Mouse (Mus musculus) MEL (cell line): Measurements from ENCODE around the gene Gab2. TPM values are rescaled to one million over a fixed set of nuclear protein-coding genes. Genes with fewer than 3 reads are reported as not detected.
A peak's percentile ranks its signal among the peaks of the same experiment; 100 is the strongest.

Experiments used
- DNase-seq: peaks from one replicate; pipeline ENCODE4 v3.0.0; 2011; ENCODE audit warnings: low read depth, low spot score
- H3K27ac ChIP-seq: 2 replicates; pipeline ENCODE4 v1.5.1; 2012; ENCODE audit warnings: low read depth, mild to moderate bottlenecking, control low read depth, low read length, moderate library complexity; ENCODE audit not compliant: control insufficient read depth
- H3K27me3 ChIP-seq, 2 experiments: fragments of 150-350 bp in 1 of 2; sonication (generic) in 1 of 2; 2 replicates each; pipeline ENCODE4 v1.6.1; 2012; ENCODE audit warnings: low read length in 2 of 2, mild to moderate bottlenecking in 2 of 2, improper control_type of control experiment in 1 of 2, moderate library complexity in 1 of 2; ENCODE audit not compliant: insufficient read depth in 2 of 2, control insufficient read depth in 1 of 2
- H3K36me3 ChIP-seq, 2 experiments: 2 replicates each; pipeline ENCODE4 v1.6.1; 2012 to 2014; ENCODE audit warnings: low read length in 2 of 2, improper control_type of control experiment in 1 of 2, inconsistent platforms in 1 of 2, mild to moderate bottlenecking in 1 of 2; ENCODE audit not compliant: insufficient read depth in 2 of 2, control insufficient read depth in 1 of 2
- H3K4me1 ChIP-seq, 2 experiments: fragments of 150-350 bp in 1 of 2; sonication (generic) in 1 of 2; 2 replicates each; pipeline ENCODE4 v1.6.1; 2012; ENCODE audit warnings: low read length in 2 of 2, improper control_type of control experiment in 1 of 2, mild to moderate bottlenecking in 1 of 2; ENCODE audit not compliant: insufficient read depth in 2 of 2, control insufficient read depth in 1 of 2
- H3K4me3 ChIP-seq, 2 experiments: fragments of 150-350 bp in 1 of 2; sonication (generic) in 1 of 2; 2 replicates each; pipeline ENCODE4 v1.5.1; 2012; ENCODE audit warnings: low read depth in 2 of 2, low read length in 2 of 2, mild to moderate bottlenecking in 2 of 2, moderate library complexity in 2 of 2, control low read depth in 1 of 2, improper control_type of control experiment in 1 of 2; ENCODE audit not compliant: control insufficient read depth in 1 of 2, insufficient read depth in 1 of 2
- H3K79me2 ChIP-seq: 2 replicates; pipeline ENCODE4 v1.6.1; 2012; ENCODE audit warnings: mild to moderate bottlenecking, low read length, moderate library complexity; ENCODE audit not compliant: control insufficient read depth, poor library complexity, insufficient read depth
- H3K9ac ChIP-seq: 2 replicates; pipeline ENCODE4 v1.6.1; 2012; ENCODE audit warnings: low read depth, mild to moderate bottlenecking, control low read depth, low read length, moderate library complexity; ENCODE audit not compliant: control insufficient read depth, poor library complexity, severe bottlenecking
- H3K9me3 ChIP-seq: fragments of 150-350 bp; sonication (generic); replicated peaks from 2 replicates; pipeline ENCODE4 v1.6.1; 2012; ENCODE audit warnings: mild to moderate bottlenecking, low read length, improper control_type of control experiment, moderate library complexity; ENCODE audit not compliant: insufficient read depth
- CTCF ChIP-seq, 3 experiments: IDR thresholded peaks in 2 of 3; conservative IDR thresholded peaks in 1 of 3; 2 replicates each; pipeline ENCODE4 v1.5.1; 2011 to 2012; ENCODE audit warnings: low read length in 3 of 3, low read depth in 2 of 3, mild to moderate bottlenecking in 2 of 3, improper control_type of control experiment in 1 of 3, inconsistent platforms in 1 of 3, mixed read lengths in 1 of 3, moderate library complexity in 1 of 3; ENCODE audit not compliant: control insufficient read depth in 1 of 3, insufficient read depth in 1 of 3, poor library complexity in 1 of 3, severe bottlenecking in 1 of 3
- E2F4 ChIP-seq: IDR thresholded peaks from 2 replicates; pipeline ENCODE4 v1.6.1; 2011; ENCODE audit warnings: low read depth, low read length, improper control_type of control experiment, borderline replicate concordance
- ELF1 ChIP-seq: IDR thresholded peaks from 2 replicates; pipeline ENCODE4 v1.6.1; 2014; ENCODE audit warnings: low read depth, mild to moderate bottlenecking, inconsistent platforms, low read length, improper control_type of control experiment, moderate library complexity
- ETS1 ChIP-seq: IDR thresholded peaks from 2 replicates; pipeline ENCODE4 v1.6.1; 2012; ENCODE audit warnings: low read depth, mild to moderate bottlenecking, inconsistent platforms, low read length, improper control_type of control experiment, moderate library complexity
- GATA1 ChIP-seq: IDR thresholded peaks from 2 replicates; pipeline ENCODE4 v1.6.1; 2011; ENCODE audit warnings: low read depth, low read length, improper control_type of control experiment
- JUND ChIP-seq: IDR thresholded peaks from 2 replicates; pipeline ENCODE4 v1.6.1; 2011; ENCODE audit warnings: low read depth, mild to moderate bottlenecking, improper control_type of control experiment, low read length
- MAZ ChIP-seq: IDR thresholded peaks from 2 replicates; pipeline ENCODE4 v1.6.1; 2012; ENCODE audit warnings: low read depth, mild to moderate bottlenecking, inconsistent platforms, low read length, improper control_type of control experiment
- MXI1 ChIP-seq: IDR thresholded peaks from 2 replicates; pipeline ENCODE4 v1.6.1; 2011; ENCODE audit warnings: mild to moderate bottlenecking, low read depth, low read length, improper control_type of control experiment
- POLR2AphosphoS5 ChIP-seq: IDR thresholded peaks from 2 replicates; pipeline ENCODE4 v1.6.1; 2012; ENCODE audit warnings: low read depth, borderline replicate concordance, mild to moderate bottlenecking, inconsistent platforms, low read length, moderate library complexity, mixed read lengths
- RAD21 ChIP-seq: IDR thresholded peaks from 2 replicates; pipeline ENCODE4 v1.6.1; 2011; ENCODE audit warnings: mild to moderate bottlenecking, low read depth, low read length, improper control_type of control experiment
- RCOR1 ChIP-seq: IDR thresholded peaks from 2 replicates; pipeline ENCODE4 v1.6.1; 2012; ENCODE audit warnings: low read depth, mild to moderate bottlenecking, inconsistent platforms, low read length, improper control_type of control experiment
- SIN3A ChIP-seq: IDR thresholded peaks from 2 replicates; pipeline ENCODE4 v1.6.1; 2012; ENCODE audit warnings: low read length, improper control_type of control experiment, inconsistent platforms
- TCF12 ChIP-seq: IDR thresholded peaks from 2 replicates; pipeline ENCODE4 v1.6.1; 2014; ENCODE audit warnings: low read depth, mild to moderate bottlenecking, inconsistent platforms, low read length, improper control_type of control experiment, moderate library complexity
- UBTF ChIP-seq: IDR thresholded peaks from 2 replicates; pipeline ENCODE4 v1.6.1; 2012; ENCODE audit warnings: low read depth, mild to moderate bottlenecking, inconsistent platforms, low read length, improper control_type of control experiment, moderate library complexity, borderline replicate concordance; ENCODE audit not compliant: insufficient read depth
- USF2 ChIP-seq, 2 experiments: IDR thresholded peaks; 2 replicates each; pipeline ENCODE4 v1.6.1; 2011 to 2012; ENCODE audit warnings: improper control_type of control experiment in 2 of 2, low read length in 2 of 2, borderline replicate concordance in 1 of 2, inconsistent platforms in 1 of 2, low read depth in 1 of 2, mild to moderate bottlenecking in 1 of 2; ENCODE audit not compliant: insufficient read depth in 1 of 2
- ZKSCAN1 ChIP-seq: IDR thresholded peaks from 2 replicates; pipeline ENCODE4 v1.6.1; 2012; ENCODE audit warnings: low read depth, mild to moderate bottlenecking, inconsistent platforms, low read length, improper control_type of control experiment, moderate library complexity
- ZNF384 ChIP-seq: IDR thresholded peaks from 2 replicates; pipeline ENCODE4 v1.6.1; 2012; ENCODE audit warnings: low read depth, mild to moderate bottlenecking, inconsistent platforms, low read length, improper control_type of control experiment
- polyA plus RNA-seq, 2 experiments: library from polyadenylated mRNA; stranded (reverse) in 1 of 2; unstranded in 1 of 2; fragments of >175 nt in 1 of 2; fragments of >200 nt in 1 of 2; gene quantifications; 2 replicates each; pipeline versions ENCODE4 v1.2.1 to v1.2.4; 2012; ENCODE audit warnings: low replicate concordance in 2 of 2, low read depth in 1 of 2; ENCODE audit not compliant: insufficient read length in 2 of 2, insufficient read depth in 1 of 2, missing spikeins in 1 of 2
- total RNA-seq: library from RNA; depleted of rRNA; stranded (reverse); fragments of 300-350 nt; gene quantifications from 2 replicates; pipeline ENCODE4 v1.2.3, GENCODE M21; 2012

Gab2 gene
- total and polyA plus RNA-seq, 3 experiments: 5.0 to 11.5 TPM; not detected in 1

GRCm38 (mm10) chr7:97079145-97079544, 2.2 kb upstream of the Gab2 start (continued):
- TF ChIP-seq GATA1 (no peak), ELF1 (no peak), MXI1 (no peak)

GRCm38 (mm10) chr7:97079651-97080365, 1.6 kb upstream of the Gab2 start:
- Histone ChIP-seq H3K9me3 (no peaks in the 10 kb centered on the region), H3K9ac (peak overlapping the region; percentile 54), H3K79me2 (peaks cover 19% of the 10 kb centered on the region)
- DNase-seq: no peak
- TF ChIP-seq ETS1 (no peak), USF2 (IDR thresholded peaks at IDR 0.05; ENCODE audit: borderline replicate concordance in 1 of 2, insufficient read depth in 1 of 2, low read depth in 1 of 2, low read length in 2 of 2) (no peak), ELF1 (no peak)
- TF ChIP-seq, all 39 proteins: peak for 0
- Histone ChIP-seq H3K27ac (peak overlapping the region; percentile 41; the same call in 1 of the 2 replicates), H3K27me3 (no peaks in the 10 kb centered on the region), H3K4me3 (no peak overlapping the region; a peak in 1 of 4 replicates), H3K36me3 (peaks cover 0 to 20% of the 10 kb centered on the region in 2 experiments; a peak in 2 of 4 replicates), H3K4me1 (peaks cover 0 to 16% of the 10 kb centered on the region in 2 experiments; a peak in 3 of 4 replicates)

- Histone ChIP-seq H3K9me3 (no peaks in the 10 kb centered on the region), H3K79me2 (peaks cover 21% of the 10 kb centered on the region), H3K4me1 (peaks cover 0 to 17% of the 10 kb centered on the region in 2 experiments; a peak in 3 of 4 replicates), H3K27ac (peak overlapping the region; percentile 73), H3K36me3 (peaks cover 0 to 27% of the 10 kb centered on the region in 2 experiments; a peak in 2 of 4 replicates), H3K9ac (peak overlapping the region; percentile 91), H3K4me3 (peak overlapping the region; percentile 77 to 95), H3K27me3 (no peaks in the 10 kb centered on the region)
- no peak for DNase-seq
- TF ChIP-seq SIN3A (peak; percentile 2; the same call in 1 of the 2 replicates), ELF1 (no peak), JUND (no peak), CTCF (IDR thresholded peaks at IDR 0.05 in 2 of 3, conservative IDR thresholded peaks at IDR 0.05 in 1 of 3; ENCODE audit: control insufficient read depth in 1 of 3, insufficient read depth in 1 of 3, low read depth in 2 of 3, low read length in 3 of 3, poor library complexity in 1 of 3, severe bottlenecking in 1 of 3) (no peak), ZKSCAN1 (peak; percentile 96), MAZ (0 out of 2 replicates have a peak, but pooled peaks have one; percentile 13), E2F4 (no peak), UBTF (no peak), RAD21 (no peak), RCOR1 (no peak), POLR2AphosphoS5 (no peak), ZNF384 (no peak), TCF12 (no peak)
These were observed 655 bp upstream of the Gab2 start for GRCm38 (mm10) chr7:97080621-97081241.
